ENCODE assay signal across 30 mouse cellular contexts in genomic region chr12:80526511-80526910, GRCm38 (mm10). TPM values are rescaled to one million over a fixed set of nuclear protein-coding genes. Genes with fewer than 3 reads are reported as not detected.
DNase-seq lines count a peak whose midpoint lies in the region; ATAC-seq and TF ChIP-seq lines count a peak whose summit lies in the region.
"Had no signal": no experiment of that assay in that cellular context is flagged by ENCODE, and none has a peak within 500 bp of the region (broad histone marks: within the 10 kb centered on the region; RNA-seq: fewer than 3 reads in every experiment).

No protein-coding gene starts in this region.

- no peak for TF ChIP-seq CTCF in forebrain, postnatal 0 days (IDR thresholded peaks at IDR 0.05; ENCODE audit: low read depth)
- no peak for TF ChIP-seq CTCF in left cerebral cortex, adult 2 months (IDR thresholded peaks at IDR 0.05)

- H3K4me2 ChIP-seq in forebrain, embryonic 12.5 days, result no peak overlapping the region
- H3K4me2 ChIP-seq in forebrain, postnatal 0 days (ENCODE audit: low read depth), result no peak overlapping the region
- H3K4me2 ChIP-seq: heart, embryonic 12.5 days; hindbrain, embryonic 14.5 days; limb, embryonic 15.5 days; neural tube, embryonic 13.5 days had no signal

- DNase-seq in adrenal gland, adult (ENCODE audit: inconsistent age in 2 of 2, low spot score in 1 of 2), result peak; percentile 15 to 74
- no peak for DNase-seq in adrenal gland, postnatal 4 days (ENCODE audit: low spot score in 2 of 2)
- DNase-seq in forebrain, postnatal 0 days, result no peak
- DNase-seq in left cerebral cortex, adult 2 months (ENCODE audit: extremely low spot score in 1 of 2, low spot score in 2 of 2), result no peak
- no peak for DNase-seq in left cerebral cortex, adult 11 months (ENCODE audit: low spot score)
- DNase-seq in adrenal gland, postnatal 36 days, result peak; percentile 11 to 37
- DNase-seq in thymus, postnatal 10 days (ENCODE audit: low spot score in 2 of 2), result no peak
- DNase-seq: cerebellum, adult 8-10 months; heart, adult 2 months; heart, postnatal 4 days; kidney, adult 11 months; kidney, postnatal 14 days; lung, adult 2 months; lung, postnatal 10 days; retina, postnatal 1 day; right cerebral cortex, postnatal 14 days had no signal

- no peak overlapping the region for H3K4me3 ChIP-seq in forebrain, embryonic 12.5 days (replicated peaks)
- H3K4me3 ChIP-seq in forebrain, postnatal 0 days (ENCODE audit: low read depth, low read length), result no peak overlapping the region
- H3K4me3 ChIP-seq in left cerebral cortex, adult 2 months, result no peak overlapping the region
- H3K4me3 ChIP-seq: heart, adult 2 months; heart, embryonic 12.5 days; limb, embryonic 10.5 days; limb, embryonic 15.5 days; myocyte; neural tube, embryonic 13.5 days had no signal

- H3K36me3 ChIP-seq in forebrain, embryonic 12.5 days (replicated peaks), result no peaks in the 10 kb centered on the region
- no peaks in the 10 kb centered on the region for H3K36me3 ChIP-seq in forebrain, postnatal 0 days (ENCODE audit: insufficient read depth)
- H3K36me3 ChIP-seq: heart, embryonic 12.5 days; limb, embryonic 10.5 days; limb, embryonic 15.5 days; neural tube, embryonic 13.5 days had no signal

- peaks cover 59% of the 10 kb centered on the region for H3K4me1 ChIP-seq in forebrain, embryonic 12.5 days
- no peaks in the 10 kb centered on the region for H3K4me1 ChIP-seq in forebrain, postnatal 0 days (ENCODE audit: insufficient read depth)

- H3K27me3 ChIP-seq in forebrain, embryonic 12.5 days, result peaks cover 1% of the 10 kb centered on the region
- no peaks in the 10 kb centered on the region for H3K27me3 ChIP-seq in forebrain, postnatal 0 days (ENCODE audit: insufficient read depth, low read length)

- 65% methylated on average over 2 of the region's 2 CpGs for WGBS in forebrain, embryonic 12.5 days
- WGBS in forebrain, postnatal 0 days, result 59% methylated on average over 2 of the region's 2 CpGs

- no peak overlapping the region for H3K9ac ChIP-seq in forebrain, embryonic 12.5 days
- no peak overlapping the region for H3K9ac ChIP-seq in forebrain, postnatal 0 days
- H3K9ac ChIP-seq: heart, embryonic 12.5 days; hindbrain, embryonic 14.5 days; limb, embryonic 15.5 days; liver, embryonic 14.5 days had no signal

- H3K9me3 ChIP-seq in forebrain, embryonic 12.5 days, result no peaks in the 10 kb centered on the region
- no peaks in the 10 kb centered on the region for H3K9me3 ChIP-seq in forebrain, postnatal 0 days (ENCODE audit: low read length)
- H3K9me3 ChIP-seq: heart, embryonic 12.5 days; limb, embryonic 10.5 days; limb, embryonic 15.5 days; neural tube, embryonic 13.5 days had no signal

- ATAC-seq in forebrain, embryonic 12.5 days (ENCODE audit: low FRiP score), result no peak
- ATAC-seq in forebrain, postnatal 0 days, result no peak
- ATAC-seq: inflammation-experienced regulatory T-cells, adult 6 months; midbrain, embryonic 16.5 days had no signal

- H3K27ac ChIP-seq in forebrain, embryonic 12.5 days, result peak overlapping the region; percentile 62; the same call in 1 of the 2 replicates
- H3K27ac ChIP-seq in forebrain, postnatal 0 days (ENCODE audit: low read depth, low read length), result no peak overlapping the region
- peak overlapping the region; percentile 84 for H3K27ac ChIP-seq in left cerebral cortex, adult 2 months
- H3K27ac ChIP-seq: heart, adult 2 months; limb, embryonic 15.5 days; liver, embryonic 14.5 days; macrophage had no signal

- intact Hi-C loops in left cerebral cortex, adult 2 months (cut with DNase I), result no loop called here

RNA-seq across cellular contexts. Expression of gene Galnt16, which starts 8.4 kb away (rescaled TPM):
- total RNA-seq in adrenal gland, postnatal 4 days (2021), result 10 to 100 TPM; 22.4 to 23.1 TPM
- 29.4 and 31.6 TPM in 2 replicates for polyA plus RNA-seq in forebrain, embryonic 12.5 days (2016; fragmentation: Nextera tagmentation; extraction: Ambion mirVana)
- total RNA-seq in forebrain, postnatal 0 days (2014; rRNA removed), result 44.1 and 65.1 TPM in 2 replicates
- 19.3 and 28.2 TPM in 2 replicates for polyA plus RNA-seq in forebrain, postnatal 0 days (2015; fragmentation: Nextera tagmentation; extraction: Ambion mirVana)
- 10 to 100 TPM; 94.6 to 94.9 TPM for total RNA-seq in left cerebral cortex, adult 2 months (2021)
- 1 to 10 TPM; 7.1 to 8.8 TPM for total RNA-seq in adrenal gland, postnatal 36 days (2021)
- total RNA-seq: CH12.LX; megakaryocyte-erythroid progenitor cell, adult 5-6 weeks had no signal
- polyA plus RNA-seq: C2C12, macrophage had no signal

Comparison
In these comparisons a context has a peak if more than half of its experiments do, and no peak if none do; other contexts are left out.
1. DNase-seq: peak in adrenal gland, adult (2 of 2) and adrenal gland, postnatal 36 days (2 of 2); none in adrenal gland, postnatal 4 days (0 of 2), forebrain, postnatal 0 days (single experiment), left cerebral cortex, adult 2 months (0 of 2), left cerebral cortex, adult 11 months (single experiment) and thymus, postnatal 10 days (0 of 2).